Mouse (Mus musculus): ENCODE measurements at regions not wholly inside any gene's neighbourhood (a gene's known extent, or its start where the extent isn't known, plus 50 kb on each side); places are given as distances from the start of the nearest gene placed in this dataset.

DNA sequence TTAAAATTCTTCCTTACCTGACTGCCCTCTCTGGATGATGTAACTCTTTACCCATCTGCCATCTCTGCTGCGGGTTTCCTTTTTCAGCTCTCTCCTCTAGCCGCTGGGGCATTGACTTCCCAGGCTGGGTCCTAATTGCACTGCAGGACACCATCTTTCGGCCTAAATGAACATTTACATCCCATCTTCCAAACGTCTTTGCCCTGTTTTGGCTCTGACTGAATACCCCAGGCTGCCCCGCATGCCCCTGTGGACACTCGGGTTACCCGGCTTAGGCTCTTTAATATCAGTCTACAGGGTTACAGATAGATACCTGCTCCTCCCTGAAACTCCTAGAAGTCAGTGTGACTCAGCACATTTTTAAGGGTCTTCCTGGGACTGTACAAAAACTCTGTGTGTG, 193.3 kb downstream of the Enc1 start:
- TF ChIP-seq POLR2A (IDR thresholded peaks at IDR 0.05; ENCODE audit: low read depth, low read length) (no peak), CTCF (conservative IDR thresholded peaks at IDR 0.05; ENCODE audit: insufficient read depth, insufficient read length, low read depth, low read length) (no peak)
